Mouse (Mus musculus): Measurements from ENCODE around the gene Spen.

DNA sequence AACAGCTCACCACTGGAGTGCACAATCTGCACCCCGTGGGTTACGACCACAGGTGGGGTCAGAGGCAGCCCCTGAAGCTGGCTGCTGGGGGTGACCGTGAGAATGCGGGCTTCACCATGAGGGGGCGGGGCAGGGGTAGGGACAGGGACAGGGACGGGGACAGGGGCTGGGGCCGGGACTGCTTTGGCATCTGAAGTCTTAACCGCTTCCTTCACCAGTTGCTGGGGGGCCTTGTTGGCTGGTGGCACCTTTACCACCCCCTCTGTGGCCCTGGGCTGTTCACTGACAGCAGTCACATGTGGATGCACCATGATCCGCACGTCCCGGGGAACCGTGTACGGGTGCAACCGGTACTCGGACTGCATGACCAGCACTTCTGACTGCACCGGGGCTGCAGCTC is 66.9 kb downstream of the Spen start:
- TF ChIP-seq E2F4 (IDR thresholded peaks at IDR 0.05; ENCODE audit: insufficient read depth) (no peak), MAX (IDR thresholded peaks at IDR 0.05; ENCODE audit: low read depth) (no peak)

Measured in myocyte (in vitro differentiated cells).